Mouse (Mus musculus) small intestine, adult 10 weeks (tissue): ENCODE data around the gene Dirc2. TPM values are rescaled to one million over a fixed set of nuclear protein-coding genes. Genes with fewer than 3 reads are reported as not detected.

Source experiments
- polyA plus RNA-seq: library from polyadenylated mRNA; stranded (reverse); fragments of 350-450 nt; fragmentation: Illumina TruSeq; extraction: RNeasy Lipid Tissue Mini Kit (QIAGEN cat#74804); gene quantifications from one replicate; pipeline ENCODE4 v1.2.3, GENCODE M21; 2014; ENCODE audit warnings: low replicate concordance

Gene Dirc2
- polyA plus RNA-seq = 22.5 TPM

GRCm38 (mm10) chr16:35768785-35769642 lies at the start of gene Dirc2:
Gene Dirc2 (minus strand): TSS chr16:35769356.

GRCm38 (mm10) chr16:35769878-35770657 lies 912 bp upstream of the Dirc2 start, which contains the start of gene Hspbap1:
Gene Hspbap1 (plus strand): TSS chr16:35770375.

Other genes starting within 250 kb of the Dirc2 start
- not detected for gene Sema5b, start 228.2 kb downstream of the Dirc2 start, polyA plus RNA-seq
- gene Hspbap1, start 1.0 kb upstream of the Dirc2 start, polyA plus RNA-seq = 4.7 TPM
- gene Parp14, start 102.2 kb upstream of the Dirc2 start, polyA plus RNA-seq = 99.8 TPM
- 140 TPM for gene Parp9, start 169.1 kb upstream of the Dirc2 start, polyA plus RNA-seq
- 101 TPM for gene Dtx3l, start 169.8 kb upstream of the Dirc2 start, polyA plus RNA-seq
- gene Kpna1, start 209.4 kb upstream of the Dirc2 start, polyA plus RNA-seq = 86.5 TPM